Mouse (Mus musculus): ENCODE measurements around the gene Phyhd1.

The Phyhd1 gene

DNA sequence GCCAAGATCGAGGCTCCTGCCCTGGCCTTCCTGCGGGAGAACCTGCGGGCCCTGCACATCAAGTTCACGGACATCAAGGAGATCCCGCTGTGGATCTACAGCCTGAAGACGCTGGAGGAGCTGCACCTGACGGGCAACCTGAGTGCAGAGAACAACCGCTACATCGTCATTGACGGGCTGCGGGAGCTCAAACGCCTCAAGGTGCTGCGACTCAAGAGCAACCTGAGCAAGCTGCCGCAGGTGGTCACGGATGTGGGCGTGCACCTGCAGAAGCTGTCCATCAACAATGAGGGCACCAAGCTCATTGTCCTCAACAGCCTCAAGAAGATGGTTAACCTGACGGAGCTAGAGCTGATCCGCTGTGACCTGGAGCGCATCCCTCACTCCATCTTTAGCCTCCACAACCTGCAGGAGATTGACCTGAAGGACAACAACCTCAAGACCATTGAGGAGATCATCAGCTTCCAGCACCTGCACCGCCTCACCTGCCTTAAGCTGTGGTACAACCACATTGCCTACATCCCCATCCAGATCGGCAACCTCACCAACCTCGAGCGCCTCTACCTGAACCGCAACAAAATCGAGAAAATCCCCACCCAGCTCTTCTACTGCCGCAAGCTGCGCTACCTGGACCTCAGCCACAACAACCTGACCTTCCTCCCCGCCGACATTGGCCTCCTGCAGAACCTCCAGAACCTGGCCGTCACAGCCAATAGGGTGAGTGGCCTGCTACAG is 9.2 kb upstream of the Phyhd1 start:
- no peak for DNase-seq (ENCODE audit: low spot score in 2 of 2)

DNA sequence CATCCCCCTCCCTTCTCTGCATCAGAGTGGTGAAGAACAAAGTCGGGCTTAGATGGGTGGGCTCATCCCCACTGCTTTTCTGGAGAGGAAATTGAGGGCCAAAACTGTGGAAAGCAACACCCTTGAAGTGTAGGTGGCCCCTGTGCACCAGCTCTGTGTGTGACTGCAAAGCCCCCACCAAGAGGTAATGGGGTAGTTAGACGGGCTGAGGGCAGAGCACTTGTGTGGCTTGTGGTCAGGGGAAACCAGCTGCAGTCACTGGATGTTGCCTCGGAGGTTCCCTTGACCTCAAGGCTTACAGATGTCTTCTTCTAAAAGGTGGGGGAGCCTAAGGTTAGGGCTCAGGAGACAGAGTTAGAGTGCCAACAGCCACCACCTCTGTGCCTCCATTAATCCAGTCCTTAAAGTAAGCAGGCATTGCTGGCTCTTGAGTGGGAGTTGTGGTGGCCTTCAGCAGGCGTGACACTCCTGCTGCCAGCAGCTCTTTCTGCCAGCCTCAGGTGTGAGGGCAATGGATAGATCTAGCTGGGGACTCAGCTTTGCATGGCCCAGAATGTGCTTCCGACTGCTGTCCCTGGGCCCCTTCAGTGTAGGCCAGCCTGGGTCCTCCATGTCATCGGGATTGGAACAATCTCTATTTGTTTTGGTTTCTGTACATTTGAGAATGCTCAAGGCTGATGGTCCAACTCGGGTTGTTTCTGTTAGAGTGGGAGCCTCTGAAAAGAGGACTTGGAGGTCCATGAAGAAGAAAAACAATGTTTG is 8.1 kb upstream of the Phyhd1 start:
- DNase-seq (ENCODE audit: low spot score in 2 of 2) = peak; percentile 44 to 65

DNA sequence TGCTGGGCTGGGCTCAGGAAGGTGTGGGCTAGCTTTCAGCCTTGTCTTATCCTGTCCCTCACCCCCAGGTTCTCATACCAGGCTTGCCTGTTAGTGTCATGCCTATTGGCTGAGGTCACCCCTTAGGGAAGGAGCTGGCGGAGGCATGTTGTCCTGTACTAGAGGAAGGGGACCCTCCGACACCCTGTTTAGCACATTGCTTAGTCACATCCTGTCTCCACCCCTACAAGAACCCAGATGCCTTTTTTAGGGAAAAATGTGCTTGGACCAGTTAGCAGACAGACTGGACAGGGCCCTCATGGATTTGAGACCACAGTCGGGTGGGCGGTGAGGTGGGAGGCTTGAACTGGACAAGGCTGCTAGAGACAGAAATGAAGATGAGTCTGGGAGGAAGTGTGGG is 7.4 kb upstream of the Phyhd1 start:
- DNase-seq (ENCODE audit: low spot score in 2 of 2) = peak in 1 of 2 experiments; percentile 27

DNA sequence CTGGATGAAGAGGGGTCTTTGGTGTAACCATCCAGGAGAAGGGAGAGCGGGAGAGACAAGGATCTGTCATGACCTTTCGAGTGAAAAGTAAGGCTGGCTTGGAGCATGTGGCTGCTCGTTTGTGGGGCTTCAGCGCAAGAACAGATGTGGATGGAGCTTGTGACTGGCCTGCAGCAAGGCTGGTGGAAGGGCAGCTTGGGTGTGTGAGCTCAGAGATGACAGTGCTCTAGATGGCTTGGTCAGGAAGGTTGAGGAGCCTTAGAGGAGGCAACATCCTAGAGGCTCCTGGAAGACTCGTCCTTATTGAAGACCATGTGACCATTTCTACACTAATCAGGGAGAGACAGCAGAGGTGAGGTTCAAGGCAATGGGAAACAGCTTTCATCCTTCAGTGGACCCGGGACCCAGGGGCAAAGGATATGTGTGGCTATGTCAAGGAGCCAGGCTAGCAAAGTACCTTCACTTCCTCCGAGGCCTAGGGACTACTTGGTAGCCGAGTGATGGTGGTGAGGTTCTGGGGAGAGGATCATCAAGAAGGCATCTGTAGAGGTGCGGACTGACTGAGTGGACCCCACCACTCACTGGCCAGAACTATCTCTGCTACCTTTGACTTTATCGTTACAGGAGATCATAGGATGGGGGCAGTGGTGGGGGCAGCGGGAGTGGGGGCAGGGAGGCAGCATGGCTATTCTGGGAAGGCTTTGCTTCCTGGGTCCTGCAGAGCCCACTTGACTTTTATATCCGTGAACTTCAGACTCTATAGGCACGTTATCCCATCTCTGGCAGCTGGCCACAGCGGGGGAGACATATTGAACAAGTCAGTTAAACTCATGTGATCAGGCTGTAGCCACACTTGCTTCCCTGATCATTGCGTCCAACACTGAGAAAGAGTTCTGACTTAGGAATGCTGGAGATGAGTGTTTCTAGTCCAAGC is 6.6 kb upstream of the Phyhd1 start:
- no peak for DNase-seq (ENCODE audit: low spot score in 2 of 2)

DNA sequence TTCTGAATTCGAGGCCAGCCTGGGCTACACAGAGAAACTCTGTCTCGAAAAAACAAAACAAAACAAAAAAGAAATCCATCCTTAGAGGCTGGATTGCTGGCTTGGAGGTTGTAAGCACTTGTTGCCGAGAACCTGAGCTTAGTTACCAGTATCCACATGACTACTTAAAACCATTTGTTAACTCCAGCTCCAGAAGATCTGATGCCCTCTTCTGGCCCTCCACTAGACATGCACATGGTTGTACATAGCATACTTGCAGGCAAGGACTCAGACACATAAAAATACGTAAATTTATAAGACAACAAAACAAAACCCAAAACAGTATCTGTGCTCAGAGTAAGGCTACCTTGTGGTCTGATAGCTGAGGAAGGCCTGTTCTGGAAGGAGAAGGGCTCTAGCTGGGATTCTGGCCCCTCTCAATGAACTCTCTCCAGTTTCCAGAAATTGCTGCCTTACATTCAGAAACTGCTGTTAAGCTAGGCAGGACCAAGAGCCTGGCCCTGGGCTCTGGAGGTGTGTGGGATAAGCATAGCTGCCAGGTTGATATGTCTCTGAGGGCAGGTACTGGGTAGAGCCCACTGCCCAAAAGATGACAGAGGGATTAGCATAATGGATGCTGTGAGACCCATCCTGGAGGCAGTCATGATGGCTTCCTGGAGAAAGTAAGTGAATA is 4.8 kb upstream of the Phyhd1 start:
- DNase-seq (ENCODE audit: low spot score in 2 of 2) = no peak

DNA sequence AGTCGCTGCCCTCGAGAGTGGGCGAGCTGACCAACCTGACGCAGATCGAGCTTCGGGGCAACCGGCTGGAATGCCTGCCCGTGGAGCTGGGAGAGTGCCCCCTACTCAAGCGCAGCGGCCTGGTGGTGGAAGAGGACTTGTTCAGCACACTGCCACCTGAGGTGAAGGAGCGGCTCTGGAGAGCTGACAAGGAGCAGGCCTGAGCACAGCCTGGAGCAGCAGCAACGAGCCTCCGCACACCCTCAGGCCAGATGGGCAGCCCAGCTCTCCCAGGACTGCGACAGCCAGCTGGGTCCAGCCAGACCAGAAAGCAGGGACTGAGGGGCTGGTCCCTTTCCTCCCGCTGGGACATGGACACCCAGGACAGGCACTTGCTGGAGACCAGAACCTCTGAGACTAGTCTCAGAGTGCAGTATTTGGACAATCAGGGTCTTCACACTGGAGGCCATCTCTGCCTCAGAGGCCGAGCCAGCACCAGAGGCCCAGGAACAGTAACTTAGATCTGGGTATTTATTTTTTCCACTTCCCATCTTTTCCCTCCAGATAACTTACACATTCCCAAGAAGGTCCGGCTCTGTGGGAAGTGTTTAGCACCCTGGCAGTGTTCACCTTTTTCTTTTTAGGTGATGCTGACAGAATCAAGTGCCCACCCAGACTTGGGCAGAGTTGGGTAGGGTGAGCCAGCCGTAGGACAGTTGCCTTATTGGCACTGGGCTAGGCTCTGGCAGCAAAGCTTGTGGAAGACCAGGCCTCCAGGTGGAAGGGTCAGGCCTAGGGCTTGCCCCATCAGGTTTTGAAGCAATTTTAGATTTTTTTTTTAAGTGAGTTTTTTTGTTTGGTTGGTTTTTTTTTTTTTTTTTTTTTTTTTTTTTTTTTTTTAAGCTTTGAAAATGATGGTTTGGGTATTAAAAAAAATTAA is 3.8 kb upstream of the Phyhd1 start:
- DNase-seq (ENCODE audit: low spot score in 2 of 2) = no peak

DNA sequence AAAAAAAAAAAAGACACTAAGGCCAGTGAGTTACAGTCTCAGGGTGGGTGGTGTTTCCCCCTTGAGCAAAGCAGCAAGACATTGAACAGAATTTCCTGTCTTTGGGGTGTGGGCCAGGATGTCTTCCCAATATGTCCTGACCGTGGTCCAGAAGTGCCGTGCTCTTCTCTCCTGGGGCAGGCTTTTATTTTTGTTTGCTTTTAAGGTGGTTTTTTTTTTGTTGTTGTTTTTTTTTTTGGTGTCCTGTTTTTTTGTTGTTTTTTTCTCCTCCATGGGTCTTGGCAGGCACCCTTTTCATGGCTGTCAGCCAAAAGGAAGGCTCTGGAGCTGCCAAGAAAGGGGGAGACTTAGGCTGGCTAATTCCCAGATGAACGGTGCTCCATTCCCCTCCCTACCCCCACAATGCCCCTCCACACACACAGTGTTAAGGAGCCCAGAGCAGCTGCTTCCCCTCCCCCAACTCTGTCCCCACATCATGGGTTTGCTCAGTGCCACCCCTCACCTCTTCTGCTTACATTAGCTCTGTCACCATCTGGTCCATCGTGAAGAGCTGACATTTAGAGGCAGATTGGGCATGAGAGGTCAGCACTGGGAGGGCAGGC is 3.1 kb upstream of the Phyhd1 start:
- DNase-seq (ENCODE audit: low spot score in 2 of 2) = no peak

DNA sequence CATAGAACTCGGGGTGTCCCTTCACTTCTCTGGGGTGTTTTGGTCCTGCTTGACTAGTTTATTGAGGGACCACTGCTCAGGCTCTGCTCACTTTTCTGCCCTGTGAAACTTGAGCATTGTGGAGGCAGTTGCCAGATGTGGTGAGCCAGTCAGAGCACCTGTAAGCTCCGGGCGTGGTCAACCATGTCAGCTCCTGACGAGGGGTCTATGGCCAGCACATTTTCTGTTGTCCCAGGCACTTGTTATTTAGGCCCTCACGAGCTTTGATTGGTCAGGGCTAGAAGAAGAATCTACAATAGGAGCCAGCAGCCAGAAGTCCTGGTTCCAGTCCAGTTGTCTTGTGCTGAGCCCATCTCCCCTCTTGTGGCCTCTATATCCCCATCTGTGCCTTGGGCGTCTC is 2.2 kb upstream of the Phyhd1 start:
- no peak for DNase-seq (ENCODE audit: low spot score in 2 of 2)

DNA sequence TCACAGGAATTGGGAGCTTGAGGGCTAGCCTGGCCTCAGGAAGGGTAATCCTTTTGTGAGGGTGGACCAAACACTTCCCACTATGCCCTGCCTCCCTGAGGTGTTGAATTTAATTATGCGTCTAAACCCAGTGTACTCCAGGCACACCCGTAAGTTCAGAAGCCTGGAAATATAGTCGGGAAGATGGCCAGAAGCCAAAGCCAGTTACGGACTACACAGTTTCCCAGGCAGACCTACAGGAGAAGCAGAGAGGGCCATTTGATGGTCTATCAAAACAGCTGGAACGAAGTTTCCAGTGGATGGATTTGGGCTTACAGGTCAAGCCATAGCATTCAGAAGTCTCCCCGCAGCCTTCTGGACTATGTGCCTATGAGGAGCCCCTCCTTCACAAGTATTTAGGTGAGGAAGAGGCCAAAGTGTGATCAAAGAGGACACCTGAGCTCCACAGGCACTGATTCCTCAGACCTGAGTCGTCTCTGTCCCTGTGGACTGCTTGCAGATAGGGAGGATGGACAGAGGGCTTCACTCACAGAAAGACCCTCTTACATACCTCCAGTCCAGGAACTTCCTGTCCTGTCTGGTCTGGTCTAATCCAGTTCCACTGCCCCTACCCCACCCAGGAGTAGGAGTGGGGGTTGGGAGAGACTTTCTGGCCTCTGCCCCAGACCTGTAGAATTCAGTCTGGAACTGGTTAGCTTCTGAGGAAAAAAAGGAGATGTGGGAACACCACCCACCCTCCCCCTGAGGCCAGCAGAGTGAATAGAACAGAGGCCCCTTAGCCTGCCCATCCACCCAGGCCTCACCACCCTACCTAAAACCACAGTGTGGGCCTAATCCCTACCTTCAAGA is 1.1 kb upstream of the Phyhd1 start:
- DNase-seq (ENCODE audit: low spot score in 2 of 2) = no peak

DNA sequence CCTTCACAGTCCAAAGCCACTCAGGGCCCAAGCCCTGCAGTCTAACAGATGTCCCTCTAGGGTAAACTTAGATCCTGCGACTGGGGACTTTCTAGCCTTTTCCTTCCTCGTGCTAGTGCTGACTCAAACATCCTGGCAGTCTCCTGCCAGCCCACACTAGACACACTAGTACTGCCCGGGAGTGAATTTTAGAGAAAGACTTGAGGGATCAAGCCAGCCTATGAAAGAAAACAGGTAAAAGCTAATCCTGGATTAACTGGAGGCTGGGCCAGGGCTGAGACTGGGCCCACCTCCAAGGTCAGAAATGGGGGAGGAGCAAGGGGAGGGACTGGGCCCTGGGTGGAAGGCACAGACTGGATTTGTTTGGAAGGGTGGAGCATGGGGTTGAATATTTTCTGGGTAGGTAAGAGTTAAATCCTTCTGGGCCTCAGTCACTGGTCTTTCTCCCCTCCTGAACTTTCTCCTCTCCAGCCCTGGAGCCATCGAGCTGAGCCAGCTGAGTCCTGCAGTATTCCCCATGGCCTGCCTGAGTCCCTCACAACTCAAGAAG is 464 bp downstream of the Phyhd1 start:
- DNase-seq (ENCODE audit: low spot score in 2 of 2) = no peak

DNA sequence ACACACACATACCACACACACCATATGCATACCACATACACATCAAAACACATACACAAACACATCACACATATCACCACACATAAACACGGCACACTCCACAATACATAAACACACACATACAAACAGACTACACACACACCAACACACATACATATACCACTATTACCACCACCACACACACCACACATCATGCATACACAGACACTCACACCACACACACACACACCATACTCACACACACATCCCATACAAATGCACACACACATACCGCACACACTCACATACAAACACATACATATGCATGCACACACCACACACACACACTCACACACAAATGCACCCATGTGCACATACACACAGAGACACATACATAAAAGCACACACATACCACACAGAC is 1.5 kb downstream of the Phyhd1 start:
- no peak for DNase-seq (ENCODE audit: low spot score in 2 of 2)

DNA sequence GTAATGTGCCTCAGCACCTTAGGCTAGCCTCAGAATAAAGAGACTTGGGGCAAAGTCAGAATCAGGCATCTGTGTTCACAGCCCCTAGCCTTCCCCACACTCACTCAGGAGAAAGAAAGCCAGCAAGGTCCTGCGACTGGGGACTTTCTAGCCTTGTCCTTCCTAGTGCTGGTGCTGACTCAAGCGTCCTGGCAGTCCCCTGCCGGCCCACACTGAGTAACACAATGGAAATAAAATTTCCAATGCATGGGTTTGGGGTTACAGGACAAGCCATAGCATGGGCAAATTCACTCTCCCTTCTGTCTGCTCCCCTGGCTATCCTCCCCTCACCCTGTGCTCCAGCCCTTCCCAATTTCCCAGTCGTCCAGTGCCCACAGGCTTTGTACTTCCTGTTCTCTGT is 2.4 kb downstream of the Phyhd1 start:
- no peak for DNase-seq (ENCODE audit: low spot score in 2 of 2)

DNA sequence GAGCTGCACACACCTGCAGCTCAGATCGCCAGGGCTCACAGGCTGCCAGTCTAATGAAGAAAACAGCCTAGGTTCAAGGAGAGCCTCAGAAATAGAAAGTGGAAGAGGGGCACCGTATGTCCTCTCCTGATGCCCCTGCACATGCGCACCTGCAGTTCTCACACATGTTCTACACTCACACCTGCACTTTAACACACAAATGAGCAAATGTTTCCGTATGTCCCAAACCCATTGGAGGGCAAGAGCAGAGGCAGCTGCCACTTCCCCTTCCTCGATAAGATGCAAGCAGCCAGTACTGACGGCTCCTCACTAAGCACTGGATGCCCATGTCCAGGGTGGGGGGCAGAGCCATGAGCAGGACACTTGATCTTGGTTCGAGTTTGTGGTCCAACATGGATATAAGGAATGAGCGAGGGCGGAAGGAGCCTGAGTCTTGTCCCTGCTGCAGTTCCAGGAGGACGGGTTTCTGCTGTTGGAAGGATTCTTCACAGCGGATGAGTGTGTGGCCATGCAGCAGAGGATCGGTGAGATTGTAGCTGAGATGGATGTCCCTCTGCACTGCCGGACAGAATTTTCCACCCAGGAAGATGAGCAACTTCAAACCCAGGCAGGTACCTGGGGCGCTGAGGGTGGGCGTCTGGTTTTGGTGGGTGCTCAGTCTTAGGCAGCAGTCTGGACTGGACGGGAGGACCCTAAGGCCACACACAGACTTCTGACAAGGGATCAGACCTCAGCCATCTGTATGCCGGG is 3.4 kb downstream of the Phyhd1 start:
- DNase-seq (ENCODE audit: low spot score in 2 of 2) = no peak

DNA sequence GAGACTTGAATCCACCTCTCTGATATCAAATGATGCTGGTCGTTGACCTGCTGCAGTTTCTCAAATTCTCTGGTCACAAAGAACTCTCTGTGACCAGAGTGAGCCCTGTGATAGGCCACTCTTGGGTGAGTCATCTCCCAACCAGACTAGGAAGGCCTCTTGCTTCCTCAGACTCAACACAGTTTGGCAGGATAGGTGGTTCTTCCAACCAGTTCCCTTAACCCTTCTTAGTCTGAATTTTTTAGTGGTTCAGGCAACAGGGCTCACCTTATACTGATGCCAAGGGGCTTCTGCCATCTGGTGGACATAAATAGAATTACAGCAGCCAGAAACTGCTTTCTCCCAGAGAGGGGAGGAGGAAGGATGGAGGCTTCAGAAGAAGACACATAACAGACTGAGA is 4.1 kb downstream of the Phyhd1 start:
- DNase-seq (ENCODE audit: low spot score in 2 of 2) = peak; percentile 54 to 62

DNA sequence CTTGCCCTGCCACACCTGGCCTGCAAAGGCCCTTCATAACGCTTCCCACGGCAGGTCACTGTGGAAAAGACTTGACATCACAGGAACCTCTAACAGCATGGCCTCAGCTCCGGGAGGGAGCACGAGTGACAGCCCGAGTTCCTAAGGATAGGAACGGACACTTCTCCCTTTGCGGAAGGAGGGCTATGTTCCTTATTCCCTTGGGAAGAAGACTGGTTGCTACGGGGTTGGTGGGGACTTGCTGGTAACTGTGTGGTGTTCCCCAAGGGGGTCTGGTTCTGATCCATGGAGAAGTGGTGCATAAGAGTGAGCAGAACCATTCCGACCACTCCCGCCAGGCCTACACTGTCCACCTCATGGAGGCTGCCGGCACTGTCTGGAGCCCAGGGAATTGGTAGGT is 14.7 kb downstream of the Phyhd1 start, which contains the start of gene Gm28038:
Gene Gm28038, plus strand, starts transcription at position 301 of the 400 bp plus-strand sequence.
- DNase-seq (ENCODE audit: low spot score in 2 of 2) = no peak

DNA sequence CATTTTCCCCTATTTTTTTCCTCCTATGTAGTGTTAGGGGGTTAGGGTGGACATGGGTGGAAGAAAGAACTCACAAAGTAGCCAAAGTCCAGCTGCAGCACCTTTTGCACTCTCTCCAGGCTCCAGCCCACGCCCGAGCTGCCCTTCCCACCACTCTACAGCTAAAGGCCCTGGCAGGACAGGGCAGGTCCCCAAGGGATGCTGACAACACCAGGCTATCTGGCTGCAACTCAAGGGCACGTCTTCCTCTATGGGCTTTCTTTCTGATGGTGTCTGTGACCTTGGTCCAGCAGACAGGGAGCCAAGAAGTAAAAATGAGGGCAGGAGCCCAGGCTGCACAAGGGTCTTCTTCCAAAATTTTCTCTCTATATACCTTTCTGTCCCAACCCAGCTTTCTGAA is 15.6 kb downstream of the Phyhd1 start:
- no peak for DNase-seq (ENCODE audit: low spot score in 2 of 2)

DNA sequence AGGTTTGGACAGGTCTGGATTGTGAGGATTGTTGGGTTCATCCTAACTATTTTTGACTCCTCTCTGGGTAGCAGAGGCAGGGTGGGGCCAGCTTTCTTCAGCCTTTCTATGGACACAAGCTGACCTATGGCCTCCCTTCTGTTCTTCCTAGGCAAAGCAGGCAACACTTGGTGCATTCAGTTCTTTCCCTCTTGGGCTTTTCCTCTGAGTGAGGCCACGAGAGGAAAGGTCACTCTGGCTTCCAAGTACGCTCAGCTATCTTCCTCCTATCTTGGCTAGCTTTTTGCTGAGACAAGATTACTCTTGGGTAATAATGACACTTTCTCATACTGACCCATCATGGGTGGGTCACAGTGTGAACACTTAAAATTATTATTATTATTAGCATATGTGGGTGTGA is 17.2 kb downstream of the Phyhd1 start:
- DNase-seq (ENCODE audit: low spot score in 2 of 2) = no peak

DNA sequence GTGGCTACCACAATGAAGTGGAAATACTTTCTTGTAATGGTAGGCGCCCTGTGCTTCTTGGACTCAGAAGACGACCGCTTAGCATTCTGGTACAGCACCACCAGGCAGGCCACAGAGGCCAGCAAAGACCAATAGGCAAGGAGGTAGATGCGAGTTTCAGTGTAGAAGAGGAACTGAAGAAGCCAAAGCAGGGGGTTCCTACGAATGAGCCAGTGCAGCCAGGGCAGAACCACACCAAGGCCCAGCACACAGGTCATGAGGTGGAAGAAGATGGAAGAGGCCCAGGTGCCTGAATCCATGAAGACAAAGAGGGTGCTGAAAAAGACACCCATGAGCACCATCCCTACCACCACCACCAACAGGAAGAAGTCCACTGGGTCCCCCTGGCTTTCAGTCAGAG is 19.0 kb downstream of the Phyhd1 start:
- DNase-seq (ENCODE audit: low spot score in 2 of 2) = no peak

Measured in natural killer cell, adult 2 months (primary cell).